Mouse (Mus musculus) C2C12 (cell line): ENCODE results near the gene Tmem115. TPM values are rescaled to one million over a fixed set of nuclear protein-coding genes. Genes with fewer than 3 reads are reported as not detected.
A peak's percentile ranks its signal among the peaks of the same experiment; 100 is the strongest.

Source experiments
- H3K27me3 ChIP-seq: one replicate; pipeline ENCODE4 v1.6.1; 2011; ENCODE audit not compliant: control insufficient read depth, insufficient read depth, insufficient read length
- H3K36me3 ChIP-seq: one replicate; pipeline ENCODE4 v1.6.1; 2011; ENCODE audit not compliant: control insufficient read depth, insufficient read depth
- H3K4me3 ChIP-seq: one replicate; pipeline ENCODE4 v1.5.1; 2011; ENCODE audit warnings: mild to moderate bottlenecking, control low read depth; ENCODE audit not compliant: poor library complexity, insufficient read depth, severe bottlenecking
- H3K79me2 ChIP-seq: one replicate; pipeline ENCODE4 v1.6.1; 2011; ENCODE audit not compliant: control insufficient read depth, insufficient read depth
- H3K79me3 ChIP-seq: one replicate; pipeline ENCODE4 v1.6.1; 2011; ENCODE audit warnings: low read depth, control low read depth
- H3ac ChIP-seq: one replicate; pipeline ENCODE3; 2011; ENCODE audit warnings: low read depth; ENCODE audit not compliant: control insufficient read depth, insufficient read length
- CEBPB ChIP-seq: IDR thresholded peaks from one replicate; pipeline ENCODE4 v1.6.1; 2011; ENCODE audit warnings: low read depth, mild to moderate bottlenecking, control low read depth, moderate library complexity
- CTCF ChIP-seq: IDR thresholded peaks from one replicate; pipeline ENCODE4 v1.5.1; 2011; ENCODE audit not compliant: control insufficient read depth, insufficient read depth, insufficient read length
- FOSL1 ChIP-seq: IDR thresholded peaks from one replicate; pipeline ENCODE4 v1.8.0; 2011; ENCODE audit warnings: mild to moderate bottlenecking, low read length; ENCODE audit not compliant: poor library complexity, insufficient read depth, severe bottlenecking
- MAX ChIP-seq: IDR thresholded peaks from one replicate; pipeline ENCODE4 v1.6.1; 2011; ENCODE audit warnings: mild to moderate bottlenecking, control low read depth
- MYOD1 ChIP-seq: IDR thresholded peaks from one replicate; pipeline ENCODE4 v1.6.1; 2011; ENCODE audit warnings: low read depth; ENCODE audit not compliant: control insufficient read depth, insufficient read length
- MYOG ChIP-seq: IDR thresholded peaks from one replicate; pipeline ENCODE4 v1.6.1; 2011; ENCODE audit not compliant: control insufficient read depth, insufficient read length; ENCODE audit errors: extremely low read depth
- USF1 ChIP-seq: IDR thresholded peaks from one replicate; pipeline ENCODE4 v1.6.1; 2011; ENCODE audit warnings: low read depth, mild to moderate bottlenecking, control low read depth, moderate library complexity
- polyA plus RNA-seq: library from polyadenylated mRNA; unstranded; fragments of >200 nt; fragmentation: generic; extraction: Trizol; gene quantifications from one replicate; pipeline ENCODE4 v1.2.1, GENCODE M21; 2012; ENCODE audit warnings: missing spikeins

Tmem115 gene
- polyA plus RNA-seq, 1 experiment, result 33.4 TPM

DNA sequence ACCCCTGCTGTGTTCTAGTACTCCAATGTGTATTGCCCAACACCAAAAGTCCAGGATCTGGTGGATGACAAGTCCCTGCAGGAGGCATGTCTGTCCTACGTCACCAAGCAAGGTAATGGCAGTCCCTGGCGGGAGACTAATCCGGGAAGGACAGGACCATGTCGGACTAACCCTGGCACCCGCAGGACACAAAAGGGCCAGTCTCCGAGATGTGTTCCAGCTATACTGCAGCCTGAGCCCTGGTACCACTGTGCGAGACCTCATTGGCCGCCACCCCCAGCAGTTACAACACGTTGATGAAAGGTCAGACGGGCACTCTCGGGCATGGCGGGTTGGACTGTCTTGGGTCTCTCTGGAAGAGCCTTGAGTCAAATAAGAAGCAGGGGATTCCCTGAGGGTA is 11.0 kb downstream of the Tmem115 start:
- Histone ChIP-seq H3ac (no peak overlapping the region), H3K79me3 (no peaks in the 10 kb centered on the region), H3K27me3 (no peaks in the 10 kb centered on the region), H3K79me2 (no peaks in the 10 kb centered on the region), H3K36me3 (no peaks in the 10 kb centered on the region), H3K4me3 (no peak overlapping the region)
- no peak for TF ChIP-seq MAX
- no peak for TF ChIP-seq MYOG
- TF ChIP-seq USF1, result no peak
- TF ChIP-seq CEBPB, result no peak
- no peak for TF ChIP-seq MYOD1
- no peak for TF ChIP-seq FOSL1

DNA sequence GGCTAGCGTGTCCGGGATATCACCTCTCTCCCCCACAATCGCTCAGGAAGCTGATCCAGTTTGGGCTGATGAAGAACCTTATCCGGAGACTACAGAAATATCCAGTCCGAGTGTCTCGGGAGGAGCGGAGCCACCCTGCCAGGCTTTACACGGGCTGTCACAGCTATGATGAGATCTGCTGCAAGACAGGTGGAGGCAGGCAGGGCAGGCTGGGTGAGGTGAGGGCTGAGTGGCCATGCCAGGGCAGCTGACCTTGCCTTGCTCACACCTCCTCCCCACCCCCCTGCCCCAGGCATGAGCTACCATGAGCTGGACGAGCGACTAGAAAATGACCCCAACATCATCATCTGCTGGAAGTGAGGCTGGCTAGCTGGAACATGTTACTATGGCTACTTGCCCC is 11.5 kb downstream of the Tmem115 start:
- TF ChIP-seq CTCF (no peak), FOSL1 (no peak), MYOG (no peak), USF1 (no peak), MAX (no peak), MYOD1 (no peak), CEBPB (no peak)
- no peaks in the 10 kb centered on the region for H3K79me3 ChIP-seq
- H3ac ChIP-seq, result no peak overlapping the region
- H3K4me3 ChIP-seq, result no peak overlapping the region
- H3K27me3 ChIP-seq, result no peaks in the 10 kb centered on the region
- no peaks in the 10 kb centered on the region for H3K36me3 ChIP-seq
- no peaks in the 10 kb centered on the region for H3K79me2 ChIP-seq

DNA sequence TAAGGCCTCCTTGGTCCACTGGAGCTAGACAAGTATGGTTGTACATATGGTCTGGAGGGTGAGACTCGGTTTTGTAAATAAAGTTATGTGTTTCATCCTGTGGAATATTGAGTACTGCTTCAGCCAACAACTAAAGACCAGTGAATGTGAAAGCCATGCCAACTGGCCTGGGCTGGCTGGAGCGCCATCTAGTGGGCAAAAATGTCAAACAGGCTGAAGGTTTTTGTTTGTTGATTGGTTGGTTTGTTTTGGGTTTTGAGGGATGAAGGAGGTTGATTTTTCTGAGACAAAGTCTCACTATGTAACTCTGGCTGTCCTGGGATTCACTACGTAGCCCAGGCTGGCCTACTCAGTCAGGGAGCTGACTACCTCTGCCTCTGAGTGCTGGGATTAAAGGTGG is 11.9 kb downstream of the Tmem115 start:
- peak; percentile 36 for TF ChIP-seq CTCF
- TF ChIP-seq MYOD1, result no peak
- TF ChIP-seq FOSL1, result no peak
- TF ChIP-seq CEBPB, result no peak
- TF ChIP-seq MAX, result no peak
- no peak for TF ChIP-seq MYOG
- TF ChIP-seq USF1, result no peak
- H3K36me3 ChIP-seq, result no peaks in the 10 kb centered on the region

DNA sequence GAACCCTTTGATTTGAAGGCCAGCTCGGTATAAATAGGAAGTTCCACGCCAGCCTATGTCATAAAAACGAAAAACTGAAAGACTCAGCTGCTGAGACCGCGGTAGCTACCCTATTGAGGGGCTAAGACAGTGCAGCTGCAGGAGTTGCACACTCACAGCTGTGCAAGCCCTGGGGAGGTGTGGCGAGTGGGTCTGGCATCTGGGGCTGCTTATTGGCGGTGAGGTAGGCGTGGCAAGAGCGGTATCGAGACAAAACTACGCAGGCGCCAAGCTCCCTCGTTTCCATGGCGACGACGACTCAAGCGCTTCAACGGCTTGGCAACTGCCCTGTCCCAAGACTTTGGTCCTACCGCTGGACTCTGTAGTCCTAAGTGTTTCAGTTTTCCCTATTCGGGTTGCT is 13.3 kb downstream of the Tmem115 start, which contains the start of gene Zmynd10:
Gene Zmynd10 (plus strand): TSS at position 273 of the 400 bp plus-strand sequence.
- H3K36me3 ChIP-seq, result no peaks in the 10 kb centered on the region
- no peak within 1 kb of the TSS for H3ac ChIP-seq
- H3K79me3 ChIP-seq, result no peaks in the 10 kb centered on the region
- no peak within 1 kb of the TSS for H3K4me3 ChIP-seq
- no peaks in the 10 kb centered on the region for H3K27me3 ChIP-seq
- TF ChIP-seq FOSL1 (no peak), MYOD1 (no peak), USF1 (no peak)
- peaks cover 5% of the 10 kb centered on the region for H3K79me2 ChIP-seq

More for the DNA sequence above, 11.9 kb downstream of the Tmem115 start:
- no peak overlapping the region for H3ac ChIP-seq
- no peaks in the 10 kb centered on the region for H3K79me3 ChIP-seq
- H3K79me2 ChIP-seq, result no peaks in the 10 kb centered on the region
- H3K4me3 ChIP-seq, result no peak overlapping the region
- H3K27me3 ChIP-seq, result no peaks in the 10 kb centered on the region

DNA sequence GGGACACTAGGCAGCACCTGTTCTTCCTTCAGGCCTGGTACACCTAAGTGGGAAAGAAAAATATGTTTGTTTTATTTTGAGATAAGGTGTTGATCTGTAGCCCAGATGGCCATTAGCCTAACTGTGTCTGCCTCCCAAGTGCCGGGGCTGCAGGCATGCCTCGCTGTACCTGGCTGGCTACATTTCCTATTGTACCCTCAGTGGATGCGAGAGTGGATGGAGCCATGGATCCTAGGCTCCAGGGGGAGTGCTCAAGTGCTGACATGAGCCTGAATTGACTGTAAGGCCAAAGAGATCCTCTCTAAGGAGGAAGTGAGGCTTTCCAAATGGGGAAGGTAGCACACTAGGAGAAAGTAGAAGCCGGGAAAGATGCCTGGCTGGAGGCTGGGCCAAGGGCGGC is 14.2 kb downstream of the Tmem115 start:
- Histone ChIP-seq H3K36me3 (no peaks in the 10 kb centered on the region), H3K79me3 (peaks cover 6% of the 10 kb centered on the region), H3K27me3 (no peaks in the 10 kb centered on the region), H3ac (no peak overlapping the region), H3K4me3 (no peak overlapping the region), H3K79me2 (peaks cover 15% of the 10 kb centered on the region)
- TF ChIP-seq MAX (no peak), CEBPB (no peak), MYOD1 (no peak), FOSL1 (no peak), USF1 (no peak), MYOG (no peak), CTCF (no peak)

DNA sequence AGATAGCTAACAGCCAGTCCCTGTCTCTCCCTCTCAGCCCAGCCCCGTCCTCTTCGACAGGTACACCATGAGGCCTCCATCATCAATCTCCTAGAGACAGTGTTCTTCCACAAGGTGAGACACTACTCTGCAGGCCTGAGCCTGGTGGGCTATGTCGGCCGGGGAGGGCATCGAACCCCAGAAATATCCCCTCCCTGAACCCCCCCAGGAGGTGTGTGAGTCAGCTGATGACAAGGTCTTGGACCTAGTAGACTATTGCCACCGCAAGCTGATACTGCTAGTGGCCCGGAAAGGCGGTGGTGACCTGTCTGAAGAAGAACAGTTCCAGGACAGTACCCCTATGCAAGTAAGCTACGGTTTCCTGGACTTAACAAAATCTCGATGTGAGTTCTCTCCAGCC is 15.1 kb downstream of the Tmem115 start:
- Histone ChIP-seq H3K27me3 (no peaks in the 10 kb centered on the region), H3ac (no peak overlapping the region), H3K79me3 (peaks cover 11% of the 10 kb centered on the region), H3K79me2 (peaks cover 23% of the 10 kb centered on the region), H3K36me3 (no peaks in the 10 kb centered on the region), H3K4me3 (no peak overlapping the region)
- TF ChIP-seq MAX, result no peak
- no peak for TF ChIP-seq CEBPB
- no peak for TF ChIP-seq USF1
- TF ChIP-seq FOSL1, result no peak
- TF ChIP-seq MYOD1, result no peak
- TF ChIP-seq MYOG, result no peak
- no peak for TF ChIP-seq CTCF
